Comparison of ENCODE assay signal across 8 mouse cellular contexts in genomic region chr6:122339648-122340341, GRCm38 (mm10). TPM values are rescaled to one million over a fixed set of nuclear protein-coding genes. Genes with fewer than 3 reads are reported as not detected.
DNase-seq lines count a peak whose midpoint lies in the region; ATAC-seq lines count a peak whose summit lies in the region.

No protein-coding gene starts in this region.

- H3K27ac ChIP-seq in forebrain, embryonic 14.5 days (ENCODE audit: low read depth, low read length): peak overlapping the region; percentile 93
- H3K27ac ChIP-seq in neural tube, embryonic 15.5 days (replicated peaks): peak overlapping the region; percentile 97

- H3K4me2 ChIP-seq in forebrain, embryonic 14.5 days (ENCODE audit: low read length): peak overlapping the region; percentile 72
- H3K4me2 ChIP-seq in neural tube, embryonic 15.5 days: peak overlapping the region; percentile 72

- intact Hi-C loops in heart, postnatal 14 days (cut with DNase I): loop anchor here (2.0 to 5.0 kb wide), 2 partner anchors 29 to 53 kb away; no protein-coding TSS in a partner anchor

- peaks cover 17% of the 10 kb centered on the region for H3K4me1 ChIP-seq in forebrain, embryonic 14.5 days (ENCODE audit: control insufficient read depth, insufficient read depth, low read length)
- H3K4me1 ChIP-seq in neural tube, embryonic 15.5 days: peaks cover 26% of the 10 kb centered on the region

- DNase-seq in ES-CJ7 (ENCODE audit: low read depth, low spot score): peak; percentile 90
- peak; percentile 54 for DNase-seq in c-Kit-positive CD71-positive TER-119-positive erythroid progenitor cells, embryonic 14.5 days (ENCODE audit: low spot score)
- peak; percentile 96 for DNase-seq in forebrain, embryonic 14.5 days (ENCODE audit: low spot score)
- peak; percentile 88 to 93 for DNase-seq in heart, postnatal 14 days
- peak; percentile 87 for DNase-seq in layer of hippocampus, adult 11-12 months (ENCODE audit: low spot score)
- peak; percentile 79 to 82 for DNase-seq in lung, adult 18-20 months
- DNase-seq in testis, postnatal 10 days (ENCODE audit: low spot score): peak; percentile 94

- H3K9ac ChIP-seq in forebrain, embryonic 14.5 days (ENCODE audit: low read length): peak overlapping the region; percentile 79
- peak overlapping the region; percentile 77 for H3K9ac ChIP-seq in neural tube, embryonic 15.5 days (replicated peaks)

- WGBS in forebrain, embryonic 14.5 days: under 1% methylated on average over 22 of the region's 71 CpGs
- WGBS in neural tube, embryonic 15.5 days: 2% methylated on average over 50 of the region's 71 CpGs

- no peaks in the 10 kb centered on the region for H3K9me3 ChIP-seq in forebrain, embryonic 14.5 days (replicated peaks; ENCODE audit: control insufficient read depth, low read length)
- H3K9me3 ChIP-seq in neural tube, embryonic 15.5 days (replicated peaks): no peaks in the 10 kb centered on the region

- peak; percentile 91 for ATAC-seq in forebrain, embryonic 14.5 days
- ATAC-seq in neural tube, embryonic 15.5 days (ENCODE audit: low FRiP score): peak; percentile 91

- H3K27me3 ChIP-seq in forebrain, embryonic 14.5 days (replicated peaks; ENCODE audit: control insufficient read depth, insufficient read depth, low read length): no peaks in the 10 kb centered on the region
- H3K27me3 ChIP-seq in neural tube, embryonic 15.5 days (replicated peaks): no peaks in the 10 kb centered on the region

- H3K36me3 ChIP-seq in forebrain, embryonic 14.5 days (ENCODE audit: control insufficient read depth, insufficient read depth, low read length): peaks cover 14% of the 10 kb centered on the region
- H3K36me3 ChIP-seq in neural tube, embryonic 15.5 days: peaks cover 11% of the 10 kb centered on the region

- peak overlapping the region; percentile 68 for H3K4me3 ChIP-seq in forebrain, embryonic 14.5 days (ENCODE audit: low read depth, low read length)
- H3K4me3 ChIP-seq in neural tube, embryonic 15.5 days (replicated peaks): peak overlapping the region; percentile 75

RNA-seq across cellular contexts. Expression of gene Phc1, which starts 0.6 kb away (rescaled TPM):
- 30.6 and 34.0 TPM in 2 replicates for polyA plus RNA-seq in forebrain, embryonic 14.5 days (2014; fragmentation: Nextera tagmentation; extraction: Ambion mirVana)
- 10 to 100 TPM; 15.4 to 15.9 TPM for total RNA-seq in heart, postnatal 14 days (2021)
- 23.4 and 25.3 TPM in 2 replicates for polyA plus RNA-seq in neural tube, embryonic 15.5 days (2015; fragmentation: Nextera tagmentation; extraction: Ambion mirVana)

RNA-seq across cellular contexts. Expression of gene M6pr, which starts 31.3 kb away (rescaled TPM):
- polyA plus RNA-seq in forebrain, embryonic 14.5 days (2014; fragmentation: Nextera tagmentation; extraction: Ambion mirVana): 63.1 and 63.3 TPM in 2 replicates
- total RNA-seq in heart, postnatal 14 days (2021): 10 to 100 TPM; 38.0 to 40.1 TPM
- polyA plus RNA-seq in neural tube, embryonic 15.5 days (2015; fragmentation: Nextera tagmentation; extraction: Ambion mirVana): 52.0 and 68.6 TPM in 2 replicates

RNA-seq across cellular contexts. Expression of gene Klrg1, which starts 57.1 kb away (rescaled TPM):
- polyA plus RNA-seq in forebrain, embryonic 14.5 days (2014; fragmentation: Nextera tagmentation; extraction: Ambion mirVana): 0.32 and 0.70 TPM in 2 replicates
- not detected for total RNA-seq in heart, postnatal 14 days (2021)
- 0.56 and 0.92 TPM in 2 replicates for polyA plus RNA-seq in neural tube, embryonic 15.5 days (2015; fragmentation: Nextera tagmentation; extraction: Ambion mirVana)

Comparison
In these comparisons a context has a peak if more than half of its experiments do, and no peak if none do; other contexts are left out.
1. Peak in every context shown above with its lines: DNase-seq, ATAC-seq, H3K4me3 ChIP-seq and H3K27ac ChIP-seq.